Mouse (Mus musculus): Measurements from ENCODE around the gene Eif2b3. TPM values are rescaled to one million over a fixed set of nuclear protein-coding genes. Genes with fewer than 3 reads are reported as not detected.
A peak's percentile ranks its signal among the peaks of the same experiment; 100 is the strongest.

The Eif2b3 gene
- total and polyA plus RNA-seq, 2 experiments from 2014 or later: 14.0 to 27.5 TPM

DNA sequence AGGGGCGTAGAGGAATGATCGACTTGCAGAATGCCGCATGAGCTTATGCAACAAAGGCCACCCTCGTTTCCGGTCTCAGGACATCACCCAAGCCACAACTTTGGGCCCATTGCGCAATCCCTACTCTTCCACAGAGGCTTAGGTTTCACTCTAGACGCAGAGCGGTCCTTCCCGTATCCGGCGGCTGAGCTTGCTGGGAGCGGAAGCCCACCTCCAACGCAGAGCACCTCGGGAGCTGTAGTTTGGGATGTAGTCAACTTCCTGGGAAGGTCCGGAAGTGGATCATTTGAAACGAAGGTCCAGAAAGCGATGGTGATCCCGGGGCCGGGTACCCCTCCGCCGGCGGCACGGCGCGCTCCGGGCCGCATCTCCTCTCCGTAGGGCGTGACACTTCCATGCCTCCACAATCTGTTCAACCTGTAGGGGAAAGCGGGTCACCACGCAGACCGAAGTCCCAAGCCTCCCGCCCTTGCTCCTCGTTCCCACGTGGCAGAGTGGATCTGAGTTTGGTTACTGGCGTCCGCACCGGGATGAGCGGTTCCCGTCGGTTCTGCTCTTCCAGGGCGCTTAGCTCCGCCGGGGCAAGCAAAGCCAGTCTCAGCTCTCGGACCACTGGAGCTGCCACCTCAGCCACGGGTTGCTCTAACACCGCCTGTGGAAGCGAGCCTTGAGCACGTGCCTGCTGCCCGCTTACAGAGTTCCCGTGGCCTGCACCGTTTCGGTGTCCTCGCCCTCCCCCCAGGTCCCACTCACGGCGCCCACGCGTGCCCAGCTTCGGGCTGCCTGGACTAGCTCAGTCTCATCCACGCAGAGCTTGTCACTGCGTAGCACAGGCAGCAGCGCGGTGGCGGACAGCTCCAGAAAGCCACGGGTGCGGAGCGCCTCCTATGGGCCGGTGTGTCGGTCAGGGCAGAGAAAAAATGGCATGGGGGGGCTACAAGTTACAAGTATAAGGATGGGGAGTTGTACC lies 101.5 kb downstream of the Eif2b3 start:
- peak overlapping the region; percentile 92 for H3K4me2 ChIP-seq (ENCODE audit: low read depth, low read length)
- H3K27ac ChIP-seq (ENCODE audit: low read depth): peak overlapping the region; percentile 78
- no peaks in the 10 kb centered on the region for H3K27me3 ChIP-seq (ENCODE audit: control insufficient read depth, insufficient read depth, low read length)
- peak; percentile 96 for DNase-seq (ENCODE audit: low spot score)
- peak; percentile 94 for ATAC-seq (ENCODE audit: insufficient read depth, low read depth)
- H3K9ac ChIP-seq (replicated peaks; ENCODE audit: low read depth, low read length): peak overlapping the region; percentile 51
- TF ChIP-seq EP300 (IDR thresholded peaks at IDR 0.05; ENCODE audit: low read depth) (peak; percentile 79), CTCF (IDR thresholded peaks at IDR 0.05; ENCODE audit: low read depth) (peak; percentile 83)
- H3K36me3 ChIP-seq (replicated peaks; ENCODE audit: control insufficient read depth, insufficient read depth, low read length): no peaks in the 10 kb centered on the region
- peaks cover 6% of the 10 kb centered on the region; the same call in 1 of the 2 replicates for H3K4me1 ChIP-seq (ENCODE audit: control insufficient read depth, insufficient read depth)
- H3K4me3 ChIP-seq (ENCODE audit: low read depth, low read length): peak overlapping the region; percentile 60
- WGBS: under 1% methylated on average over 69 of the region's 69 CpGs
- H3K9me3 ChIP-seq (replicated peaks; ENCODE audit: control insufficient read depth, low read length): no peaks in the 10 kb centered on the region

GRCm38 (mm10) chr4:117122209-117122608 lies 103.0 kb downstream of the Eif2b3 start:
- Histone ChIP-seq H3K36me3 (replicated peaks; ENCODE audit: control insufficient read depth, insufficient read depth, low read length) (no peaks in the 10 kb centered on the region), H3K9ac (replicated peaks; ENCODE audit: low read depth, low read length) (no peak overlapping the region), H3K27me3 (ENCODE audit: control insufficient read depth, insufficient read depth, low read length) (no peaks in the 10 kb centered on the region), H3K9me3 (replicated peaks; ENCODE audit: control insufficient read depth, low read length) (no peaks in the 10 kb centered on the region), H3K4me1 (ENCODE audit: control insufficient read depth, insufficient read depth) (peaks cover 6% of the 10 kb centered on the region; the same call in 1 of the 2 replicates), H3K27ac (ENCODE audit: low read depth) (no peak overlapping the region), H3K4me3 (ENCODE audit: low read depth, low read length) (no peak overlapping the region), H3K4me2 (ENCODE audit: low read depth, low read length) (no peak overlapping the region)
- no peak for TF ChIP-seq CTCF (IDR thresholded peaks at IDR 0.05; ENCODE audit: low read depth)
- TF ChIP-seq EP300 (IDR thresholded peaks at IDR 0.05; ENCODE audit: low read depth): no peak
- WGBS: 65% methylated on average over 4 of the region's 4 CpGs
- ATAC-seq (ENCODE audit: insufficient read depth, low read depth) (no peak), DNase-seq (ENCODE audit: low spot score) (no peak)

DNA sequence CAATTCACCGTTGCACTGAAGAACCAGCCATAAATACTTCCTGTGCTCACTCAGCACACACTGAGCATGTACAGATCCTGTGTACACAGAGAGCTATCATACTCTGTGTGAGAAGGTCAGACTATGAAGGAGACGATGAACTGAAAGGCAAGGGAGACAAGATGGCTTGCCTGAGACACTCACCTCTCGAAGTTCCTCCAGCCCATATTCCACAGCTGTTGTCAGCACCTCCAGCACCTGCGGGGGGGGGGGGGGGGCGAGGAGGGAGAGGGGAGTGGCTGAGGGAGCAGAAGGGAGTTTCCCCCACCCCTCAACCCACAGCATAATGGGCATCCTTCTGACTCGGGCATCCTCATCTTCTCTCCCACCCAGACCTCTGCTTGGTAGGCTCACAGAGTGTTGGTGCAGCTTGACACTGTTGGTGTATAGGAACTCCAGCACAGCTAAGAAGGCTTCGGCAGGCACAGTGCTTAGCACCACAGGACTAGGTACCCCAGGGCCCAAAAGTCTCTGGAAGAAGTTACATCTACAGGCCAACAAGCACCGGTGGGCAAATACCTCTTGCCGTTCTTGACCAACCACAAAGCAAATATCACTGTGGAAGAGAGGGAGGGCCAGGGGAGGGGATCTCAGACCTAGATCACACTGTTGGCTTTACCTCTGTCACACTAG lies 104.5 kb downstream of the Eif2b3 start:
- H3K9ac ChIP-seq (replicated peaks; ENCODE audit: low read depth, low read length): no peak overlapping the region
- H3K36me3 ChIP-seq (replicated peaks; ENCODE audit: control insufficient read depth, insufficient read depth, low read length): 0 out of 2 replicates have a peak, but pooled peaks cover 6% of the 10 kb centered on the region
- WGBS: 75% methylated on average over 8 of the region's 9 CpGs
- H3K9me3 ChIP-seq (replicated peaks; ENCODE audit: control insufficient read depth, low read length): no peaks in the 10 kb centered on the region
- peaks cover 6% of the 10 kb centered on the region; the same call in 1 of the 2 replicates for H3K4me1 ChIP-seq (ENCODE audit: control insufficient read depth, insufficient read depth)
- H3K4me2 ChIP-seq (ENCODE audit: low read depth, low read length): no peak overlapping the region
- H3K27ac ChIP-seq (ENCODE audit: low read depth): peak overlapping the region; percentile 97; the same call in 1 of the 2 replicates
- no peaks in the 10 kb centered on the region for H3K27me3 ChIP-seq (ENCODE audit: control insufficient read depth, insufficient read depth, low read length)
- no peak for TF ChIP-seq EP300 (IDR thresholded peaks at IDR 0.05; ENCODE audit: low read depth)
- TF ChIP-seq CTCF (IDR thresholded peaks at IDR 0.05; ENCODE audit: low read depth): no peak
- no peak for DNase-seq (ENCODE audit: low spot score)
- no peak for ATAC-seq (ENCODE audit: insufficient read depth, low read depth)
- H3K4me3 ChIP-seq (ENCODE audit: low read depth, low read length): no peak overlapping the region

DNA sequence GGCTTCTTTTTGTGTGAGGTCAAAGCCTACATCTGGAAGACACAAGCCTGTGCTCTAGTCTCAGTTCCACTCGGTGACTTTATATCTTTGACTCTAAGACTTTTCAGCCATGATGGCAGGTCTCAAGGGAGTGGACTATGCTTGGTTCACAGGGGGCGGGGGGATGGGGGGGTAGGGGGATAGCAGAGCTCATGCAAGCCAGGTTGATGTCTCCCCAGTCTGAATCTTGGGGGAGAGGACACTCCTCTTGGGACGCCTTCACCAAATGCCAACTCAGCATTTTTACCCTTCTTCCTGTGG lies 105.0 kb downstream of the Eif2b3 start:
- ATAC-seq (ENCODE audit: insufficient read depth, low read depth): no peak
- no peaks in the 10 kb centered on the region for H3K27me3 ChIP-seq (ENCODE audit: control insufficient read depth, insufficient read depth, low read length)
- WGBS: 67% methylated on average over 3 of the region's 3 CpGs
- H3K36me3 ChIP-seq (replicated peaks; ENCODE audit: control insufficient read depth, insufficient read depth, low read length): 0 out of 2 replicates have a peak, but pooled peaks cover 8% of the 10 kb centered on the region
- H3K4me3 ChIP-seq (ENCODE audit: low read depth, low read length): no peak overlapping the region
- peaks cover 6% of the 10 kb centered on the region; the same call in 1 of the 2 replicates for H3K4me1 ChIP-seq (ENCODE audit: control insufficient read depth, insufficient read depth)
- H3K9me3 ChIP-seq (replicated peaks; ENCODE audit: control insufficient read depth, low read length): no peaks in the 10 kb centered on the region
- H3K4me2 ChIP-seq (ENCODE audit: low read depth, low read length): no peak overlapping the region
- no peak overlapping the region for H3K9ac ChIP-seq (replicated peaks; ENCODE audit: low read depth, low read length)
- peak overlapping the region; percentile 97 for H3K27ac ChIP-seq (ENCODE audit: low read depth)
- no peak for DNase-seq (ENCODE audit: low spot score)
- TF ChIP-seq EP300 (IDR thresholded peaks at IDR 0.05; ENCODE audit: low read depth) (no peak), CTCF (IDR thresholded peaks at IDR 0.05; ENCODE audit: low read depth) (no peak)

DNA sequence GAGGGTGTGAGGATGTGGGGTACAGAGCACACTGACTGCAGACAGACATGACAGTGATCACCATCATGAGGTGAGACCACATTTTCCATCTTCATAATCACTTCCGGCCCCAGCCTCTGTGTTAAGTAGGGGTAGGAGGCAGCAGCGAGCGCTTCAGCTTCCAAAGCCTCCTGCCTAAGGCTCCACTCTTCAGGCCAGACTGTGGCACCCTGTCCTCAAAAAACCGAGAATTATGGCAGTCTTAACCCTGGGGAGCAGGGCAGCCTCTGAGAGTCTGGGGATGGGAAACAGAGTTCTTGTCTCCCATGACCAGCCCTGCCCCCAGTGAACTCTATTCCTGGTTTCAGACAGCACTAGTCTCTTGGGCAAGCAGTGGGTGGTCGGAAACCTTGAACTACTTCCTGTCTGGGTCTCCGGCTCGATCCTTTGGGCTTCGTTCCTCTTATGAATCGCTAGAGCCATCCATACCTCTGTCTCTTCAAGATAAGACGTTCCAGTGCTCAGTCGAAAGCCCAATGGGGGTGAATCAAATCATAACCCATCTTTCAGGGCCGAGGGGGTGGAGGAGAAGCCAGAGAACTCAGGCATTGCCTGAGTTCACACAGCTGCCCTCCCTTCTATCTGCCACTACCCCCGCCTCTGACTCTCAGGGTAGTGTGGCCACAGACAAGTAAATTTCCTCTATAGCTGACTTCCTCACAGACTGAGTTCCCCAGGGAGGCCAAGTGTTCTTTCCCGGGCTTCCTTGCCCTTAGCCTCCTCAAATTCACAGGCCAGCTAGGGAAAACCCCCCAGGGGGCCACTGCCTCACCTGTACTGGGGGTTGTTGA lies 105.5 kb downstream of the Eif2b3 start:
- DNase-seq (ENCODE audit: low spot score) (no peak), ATAC-seq (ENCODE audit: insufficient read depth, low read depth) (no peak)
- no peak for TF ChIP-seq EP300 (IDR thresholded peaks at IDR 0.05; ENCODE audit: low read depth)
- TF ChIP-seq CTCF (IDR thresholded peaks at IDR 0.05; ENCODE audit: low read depth): no peak
- Histone ChIP-seq H3K9ac (replicated peaks; ENCODE audit: low read depth, low read length) (no peak overlapping the region), H3K27me3 (ENCODE audit: control insufficient read depth, insufficient read depth, low read length) (no peaks in the 10 kb centered on the region), H3K9me3 (replicated peaks; ENCODE audit: control insufficient read depth, low read length) (no peaks in the 10 kb centered on the region), H3K4me3 (ENCODE audit: low read depth, low read length) (no peak overlapping the region), H3K27ac (ENCODE audit: low read depth) (peak overlapping the region; percentile 97), H3K36me3 (replicated peaks; ENCODE audit: control insufficient read depth, insufficient read depth, low read length) (0 out of 2 replicates have a peak, but pooled peaks cover 8% of the 10 kb centered on the region), H3K4me2 (ENCODE audit: low read depth, low read length) (peak overlapping the region; percentile 13; the same call in 1 of the 2 replicates), H3K4me1 (ENCODE audit: control insufficient read depth, insufficient read depth) (peaks cover 6% of the 10 kb centered on the region; the same call in 1 of the 2 replicates)
- 38% methylated on average over 14 of the region's 14 CpGs for WGBS

Data from heart, postnatal 0 days (tissue).